23 mouse cellular contexts compared by ENCODE assay signal in genomic region chr4:123078231-123078630, GRCm38 (mm10). TPM values are rescaled to one million over a fixed set of nuclear protein-coding genes. Genes with fewer than 3 reads are reported as not detected.
DNase-seq lines count a peak whose midpoint lies in the region; ATAC-seq and TF ChIP-seq lines count a peak whose summit lies in the region.
"Had no signal": no experiment of that assay in that cellular context is flagged by ENCODE, and none has a peak within 500 bp of the region (broad histone marks: within the 10 kb centered on the region; RNA-seq: fewer than 3 reads in every experiment).

No protein-coding gene starts in this region.

- WGBS in liver, embryonic 12.5 days (ENCODE audit: insufficient replicate concordance): 40% methylated on average over 4 of the region's 4 CpGs
- WGBS in midbrain, embryonic 15.5 days: 79% methylated on average over 4 of the region's 4 CpGs

- no peak for TF ChIP-seq CTCF in MEL (IDR thresholded peaks at IDR 0.05 in 2 of 3, conservative IDR thresholded peaks at IDR 0.05 in 1 of 3; ENCODE audit: control insufficient read depth in 1 of 3, insufficient read depth in 1 of 3, low read depth in 2 of 3, low read length in 3 of 3, poor library complexity in 1 of 3, severe bottlenecking in 1 of 3)

- DNase-seq in MEL (ENCODE audit: low read depth, low spot score) (peak; percentile 62), MEL-GATA-1-ER (ENCODE audit: extremely low read depth, low read depth) (peak; percentile 67)
- DNase-seq in neural tube, embryonic 10.5 days (ENCODE audit: extremely low spot score, low spot score): no peak
- no peak for DNase-seq in cerebellum, postnatal 4 days (ENCODE audit: low spot score in 2 of 2)
- DNase-seq: adrenal gland, postnatal 10 days; cerebellum, adult 18-20 months; cerebellum, adult 9-11 months; cerebellum, postnatal 36 days; gastrocnemius, postnatal 14 days; heart, adult 2 months had no signal

- TF ChIP-seq EP300 in MEL (IDR thresholded peaks at IDR 0.05; ENCODE audit: low read depth in 1 of 2, low read length in 2 of 2): peak; percentile 78 to 90

- H3K4me3 ChIP-seq in MEL (ENCODE audit: control insufficient read depth in 1 of 2, insufficient read depth in 1 of 2, low read depth in 2 of 2, low read length in 2 of 2): no peak overlapping the region
- H3K4me3 ChIP-seq in liver, embryonic 12.5 days: no peak overlapping the region
- no peak overlapping the region for H3K4me3 ChIP-seq in midbrain, embryonic 15.5 days
- H3K4me3 ChIP-seq: embryonic facial prominence, embryonic 10.5 days; forebrain, embryonic 10.5 days; forebrain, embryonic 15.5 days; heart, adult 2 months; heart, embryonic 12.5 days; hindbrain, embryonic 10.5 days had no signal

- H3K27ac ChIP-seq in MEL (ENCODE audit: control insufficient read depth, low read depth, low read length): no peak overlapping the region
- H3K27ac ChIP-seq in liver, embryonic 12.5 days: no peak overlapping the region
- no peak overlapping the region for H3K27ac ChIP-seq in midbrain, embryonic 15.5 days
- H3K27ac ChIP-seq: embryonic facial prominence, embryonic 10.5 days; forebrain, embryonic 10.5 days; forebrain, embryonic 15.5 days; heart, adult 2 months; hindbrain, embryonic 10.5 days; hindbrain, embryonic 14.5 days had no signal

- H3K36me3 ChIP-seq in MEL (ENCODE audit: control insufficient read depth in 1 of 2, insufficient read depth in 2 of 2, low read length in 2 of 2): peaks cover 0 to 8% of the 10 kb centered on the region in 2 experiments; a peak in 1 of 4 replicates
- H3K36me3 ChIP-seq in liver, embryonic 12.5 days: no peaks in the 10 kb centered on the region
- no peaks in the 10 kb centered on the region for H3K36me3 ChIP-seq in midbrain, embryonic 15.5 days (replicated peaks)
- H3K36me3 ChIP-seq: embryonic facial prominence, embryonic 10.5 days; forebrain, embryonic 10.5 days; forebrain, embryonic 15.5 days; heart, embryonic 12.5 days; hindbrain, embryonic 10.5 days had no signal

- no peak overlapping the region for H3K9ac ChIP-seq in MEL (ENCODE audit: control insufficient read depth, low read depth, low read length, poor library complexity, severe bottlenecking)
- H3K9ac ChIP-seq in liver, embryonic 12.5 days: no peak overlapping the region
- H3K9ac ChIP-seq in midbrain, embryonic 15.5 days: no peak overlapping the region
- H3K9ac ChIP-seq: forebrain, embryonic 15.5 days; heart, embryonic 12.5 days; hindbrain, embryonic 14.5 days had no signal

- H3K9me3 ChIP-seq in MEL (replicated peaks; ENCODE audit: insufficient read depth, low read length): no peaks in the 10 kb centered on the region
- no peaks in the 10 kb centered on the region for H3K9me3 ChIP-seq in liver, embryonic 12.5 days (replicated peaks)
- no peaks in the 10 kb centered on the region for H3K9me3 ChIP-seq in midbrain, embryonic 15.5 days
- H3K9me3 ChIP-seq: embryonic facial prominence, embryonic 10.5 days; forebrain, embryonic 10.5 days; forebrain, embryonic 15.5 days; hindbrain, embryonic 10.5 days had no signal

- no peaks in the 10 kb centered on the region for H3K79me2 ChIP-seq in MEL (ENCODE audit: control insufficient read depth, insufficient read depth, low read length, poor library complexity)

- H3K4me2 ChIP-seq in liver, embryonic 12.5 days: peak overlapping the region; percentile 15
- H3K4me2 ChIP-seq in midbrain, embryonic 15.5 days: no peak overlapping the region
- H3K4me2 ChIP-seq: forebrain, embryonic 15.5 days; heart, embryonic 12.5 days; hindbrain, embryonic 14.5 days had no signal

- no peaks in the 10 kb centered on the region for H3K27me3 ChIP-seq in MEL (ENCODE audit: control insufficient read depth in 1 of 2, insufficient read depth in 2 of 2, low read length in 2 of 2)
- H3K27me3 ChIP-seq in liver, embryonic 12.5 days (replicated peaks): peaks cover 25% of the 10 kb centered on the region
- no peaks in the 10 kb centered on the region for H3K27me3 ChIP-seq in midbrain, embryonic 15.5 days (replicated peaks)
- H3K27me3 ChIP-seq: forebrain, embryonic 15.5 days had no signal

- TF ChIP-seq RAD21 in MEL (IDR thresholded peaks at IDR 0.05; ENCODE audit: low read depth, low read length): no peak

- no peak for TF ChIP-seq POLR2A in MEL (IDR thresholded peaks at IDR 0.05; ENCODE audit: control insufficient read depth in 1 of 2, insufficient read depth in 1 of 2, low read depth in 1 of 2, low read length in 2 of 2, poor library complexity in 1 of 2)

- peak; percentile 72 for ATAC-seq in liver, embryonic 12.5 days
- ATAC-seq in megakaryocyte progenitor cell, adult 5-6 weeks (replicated peaks; ENCODE audit: poor library complexity): peak; percentile 38
- ATAC-seq in midbrain, embryonic 15.5 days (replicated peaks): no peak
- ATAC-seq: forebrain, embryonic 15.5 days had no signal

- H3K4me1 ChIP-seq in MEL (ENCODE audit: control insufficient read depth in 1 of 2, insufficient read depth in 2 of 2, low read length in 2 of 2): peaks cover 0 to 17% of the 10 kb centered on the region in 2 experiments
- H3K4me1 ChIP-seq in liver, embryonic 12.5 days: peaks cover 15% of the 10 kb centered on the region
- H3K4me1 ChIP-seq in midbrain, embryonic 15.5 days: no peaks in the 10 kb centered on the region
- H3K4me1 ChIP-seq: heart, embryonic 12.5 days had no signal

TF ChIP-seq in MEL, 35 proteins besides CTCF, POLR2A, EP300 and RAD21:
- TF ChIP-seq JUND (IDR thresholded peaks at IDR 0.05; ENCODE audit: low read depth, low read length): no peak
- no peak for TF ChIP-seq USF2 (IDR thresholded peaks at IDR 0.05; ENCODE audit: borderline replicate concordance in 1 of 2, insufficient read depth in 1 of 2, low read depth in 1 of 2, low read length in 2 of 2)
- 0 out of 2 replicates have a peak, but pooled peaks have one; percentile 35 for TF ChIP-seq MXI1 (IDR thresholded peaks at IDR 0.05; ENCODE audit: low read depth, low read length)
- peak; percentile 30; the same call in 1 of the 2 replicates for TF ChIP-seq BHLHE40 (IDR thresholded peaks at IDR 0.05; ENCODE audit: borderline replicate concordance, low read depth, low read length)
- peak; percentile 92 for TF ChIP-seq TCF12 (IDR thresholded peaks at IDR 0.05; ENCODE audit: low read depth, low read length)
- peak; percentile 87 for TF ChIP-seq GATA1 (IDR thresholded peaks at IDR 0.05; ENCODE audit: low read depth, low read length)
- TF ChIP-seq SIN3A (IDR thresholded peaks at IDR 0.05; ENCODE audit: low read length): peak; percentile 67
- TF ChIP-seq POLR2AphosphoS5 (IDR thresholded peaks at IDR 0.05; ENCODE audit: borderline replicate concordance, low read depth, low read length): no peak
- TF ChIP-seq ZNF384 (IDR thresholded peaks at IDR 0.05; ENCODE audit: low read depth, low read length): peak; percentile 93
- TF ChIP-seq ETS1 (IDR thresholded peaks at IDR 0.05; ENCODE audit: low read depth, low read length): peak; percentile 71; the same call in 1 of the 2 replicates
- TF ChIP-seq ZC3H11A (IDR thresholded peaks at IDR 0.05; ENCODE audit: low read depth, low read length): no peak
- TF ChIP-seq TAL1 (IDR thresholded peaks at IDR 0.05; ENCODE audit: low read length): peak; percentile 79
- peak; percentile 65 for TF ChIP-seq RCOR1 (IDR thresholded peaks at IDR 0.05; ENCODE audit: low read depth, low read length)
- no peak for TF ChIP-seq E2F4 (IDR thresholded peaks at IDR 0.05; ENCODE audit: borderline replicate concordance, low read depth, low read length)
- no peak for TF ChIP-seq MYB (IDR thresholded peaks at IDR 0.05; ENCODE audit: low read depth, low read length)
- TF ChIP-seq TBP (IDR thresholded peaks at IDR 0.05; ENCODE audit: low read depth, low read length): no peak
- TF ChIP-seq POLR2AphosphoS2 (IDR thresholded peaks at IDR 0.05; ENCODE audit: low read length): no peak
- peak; percentile 48; the same call in 1 of the 2 replicates for TF ChIP-seq MAZ (IDR thresholded peaks at IDR 0.05; ENCODE audit: low read depth, low read length)
- no peak for TF ChIP-seq ZKSCAN1 (IDR thresholded peaks at IDR 0.05; ENCODE audit: low read depth, low read length)

RNA-seq across cellular contexts. Expression of gene Bmp8b, which starts 26.7 kb away (rescaled TPM):
- total RNA-seq in MEL (2012; rRNA removed): 0.08 TPM in 1 of 2 replicates, not detected in the other
- under 1 TPM in 1 of 2 experiments, not detected in 1; 0.06 TPM for polyA plus RNA-seq in MEL (2012; ENCODE audit: insufficient read depth in 1 of 2, insufficient read length in 2 of 2, low read depth in 1 of 2, low replicate concordance in 2 of 2, missing spikeins in 1 of 2)
- polyA plus RNA-seq in liver, embryonic 12.5 days (2016; fragmentation: Nextera tagmentation; extraction: Ambion mirVana): 1.3 and 1.5 TPM in 2 replicates
- total RNA-seq in megakaryocyte progenitor cell, adult 5-6 weeks (2015): not detected in 2 replicates
- not detected in 2 replicates for total RNA-seq in megakaryocyte progenitor cell, adult 5-6 weeks (2017)
- 0.36 and 0.56 TPM in 2 replicates for polyA plus RNA-seq in midbrain, embryonic 15.5 days (2015; fragmentation: Nextera tagmentation; extraction: Ambion mirVana)
- total RNA-seq: adrenal gland, postnatal 10 days; gastrocnemius, postnatal 14 days; heart, adult 2 months; heart, postnatal 25 days had no signal
- polyA plus RNA-seq: heart, adult 2 months had no signal

RNA-seq across cellular contexts. Expression of gene Oxct2b, which starts 37.8 kb away (rescaled TPM):
- total RNA-seq in MEL (2012; rRNA removed): not detected in 2 replicates
- polyA plus RNA-seq in MEL (2012; ENCODE audit: insufficient read depth in 1 of 2, insufficient read length in 2 of 2, low read depth in 1 of 2, low replicate concordance in 2 of 2, missing spikeins in 1 of 2): not detected
- polyA plus RNA-seq in liver, embryonic 12.5 days (2016; fragmentation: Nextera tagmentation; extraction: Ambion mirVana): 0.08 TPM in 1 of 2 replicates, not detected in the other
- not detected in 2 replicates for total RNA-seq in megakaryocyte progenitor cell, adult 5-6 weeks (2015)
- not detected in 2 replicates for total RNA-seq in megakaryocyte progenitor cell, adult 5-6 weeks (2017)
- 0.25 and 0.66 TPM in 2 replicates for polyA plus RNA-seq in midbrain, embryonic 15.5 days (2015; fragmentation: Nextera tagmentation; extraction: Ambion mirVana)
- total RNA-seq: adrenal gland, postnatal 10 days; adrenal gland, postnatal 4 days; gastrocnemius, postnatal 14 days; heart, adult 2 months; heart, postnatal 25 days had no signal
- polyA plus RNA-seq: embryonic facial prominence, embryonic 14.5 days; forebrain, embryonic 10.5 days; heart, embryonic 12.5 days; heart, embryonic 16.5 days; hindbrain, embryonic 10.5 days had no signal

Comparison
In these comparisons a context has a peak if more than half of its experiments do, and no peak if none do; other contexts are left out.
1. DNase-seq: peak in MEL (single experiment) and MEL-GATA-1-ER (single experiment); none in neural tube, embryonic 10.5 days (single experiment) and cerebellum, postnatal 4 days (0 of 2).